Mouse (Mus musculus) olfactory bulb, adult 2 months (tissue): ENCODE measurements at regions not wholly inside any gene's neighbourhood (a gene's known extent, or its start where the extent isn't known, plus 50 kb on each side); places are given as distances from the start of the nearest gene placed in this dataset.

Experiments
- CTCF ChIP-seq: fragments of 200-500 bp; IDR thresholded peaks from 2 replicates; pipeline ENCODE4 v1.5.1; 2012; ENCODE audit warnings: low read depth, mild to moderate bottlenecking, low read length, moderate library complexity; ENCODE audit not compliant: insufficient read depth
- POLR2A ChIP-seq: fragments of 200-500 bp; IDR thresholded peaks from 2 replicates; pipeline ENCODE4 v1.6.1; 2012; ENCODE audit warnings: mild to moderate bottlenecking, low read depth, low read length, moderate library complexity; ENCODE audit not compliant: insufficient read depth

GRCm38 (mm10) chr4:106121306-106121705 lies 194.7 kb upstream of the Usp24 start:
- TF ChIP-seq CTCF (no peak), POLR2A (no peak)
